Mouse (Mus musculus): Measurements from ENCODE around the gene Crtac1.

Crtac1 gene

DNA sequence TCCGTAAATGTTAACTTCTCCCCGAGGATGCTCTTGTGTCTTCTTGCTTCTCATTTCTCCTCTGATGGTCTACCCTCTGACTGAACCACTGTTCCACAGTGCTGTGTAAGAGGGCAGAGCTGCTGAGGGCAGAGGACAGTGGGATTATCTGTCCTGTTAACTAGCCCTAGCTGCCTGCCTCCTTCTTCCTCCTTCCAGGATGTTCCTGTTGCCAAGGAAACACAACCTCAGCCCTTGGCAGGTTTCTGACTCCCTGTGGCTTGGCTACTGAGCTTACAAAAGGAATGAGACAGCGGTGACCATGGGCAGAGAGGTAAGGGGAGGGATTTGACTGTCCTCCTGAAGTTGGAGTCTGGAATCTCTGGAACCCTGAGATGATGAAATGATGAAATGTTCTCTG, 152.0 kb downstream of the Crtac1 start:
- DNase-seq (ENCODE audit: low spot score): no peak

DNA sequence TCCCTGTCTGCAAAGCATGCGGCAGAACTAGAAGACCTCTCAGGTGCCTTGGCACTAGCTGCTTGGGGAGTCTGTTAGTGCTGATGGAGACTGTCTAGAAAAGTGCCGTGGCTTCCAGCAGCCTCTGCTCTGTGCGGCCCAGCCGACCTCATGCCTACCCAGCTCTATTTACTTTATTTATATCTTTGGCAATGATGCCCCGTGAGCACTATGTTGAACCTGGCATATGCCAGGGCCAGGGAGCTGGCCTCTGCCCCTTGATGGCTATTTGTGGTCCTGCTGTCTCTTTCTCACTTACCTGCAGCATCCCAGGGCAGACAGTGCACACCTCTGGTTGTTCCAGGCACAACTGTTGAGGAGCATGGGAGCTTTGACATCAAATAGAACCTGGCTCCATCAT, 153.1 kb downstream of the Crtac1 start:
- no peak for DNase-seq (ENCODE audit: low spot score)

DNA sequence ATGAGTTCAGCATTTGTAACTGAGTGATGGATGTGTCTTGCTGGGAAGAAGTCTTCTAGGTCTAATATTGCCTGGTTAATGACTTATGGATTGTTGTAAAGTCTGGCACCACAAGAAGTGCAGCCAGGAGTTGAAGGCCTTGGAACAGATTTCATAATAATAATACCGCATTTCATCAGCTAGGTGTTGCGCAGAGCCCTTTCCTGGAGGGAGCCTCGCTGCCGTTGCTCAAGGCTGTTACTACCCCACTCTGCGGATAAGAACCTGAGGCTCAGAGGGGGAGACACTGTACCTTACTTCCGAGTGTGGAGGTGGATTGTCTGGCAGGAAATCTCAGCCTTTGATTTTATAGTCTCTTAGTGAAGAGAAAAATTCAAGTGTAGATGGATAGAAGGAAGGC, 154.3 kb downstream of the Crtac1 start:
- DNase-seq (ENCODE audit: low spot score): no peak

DNA sequence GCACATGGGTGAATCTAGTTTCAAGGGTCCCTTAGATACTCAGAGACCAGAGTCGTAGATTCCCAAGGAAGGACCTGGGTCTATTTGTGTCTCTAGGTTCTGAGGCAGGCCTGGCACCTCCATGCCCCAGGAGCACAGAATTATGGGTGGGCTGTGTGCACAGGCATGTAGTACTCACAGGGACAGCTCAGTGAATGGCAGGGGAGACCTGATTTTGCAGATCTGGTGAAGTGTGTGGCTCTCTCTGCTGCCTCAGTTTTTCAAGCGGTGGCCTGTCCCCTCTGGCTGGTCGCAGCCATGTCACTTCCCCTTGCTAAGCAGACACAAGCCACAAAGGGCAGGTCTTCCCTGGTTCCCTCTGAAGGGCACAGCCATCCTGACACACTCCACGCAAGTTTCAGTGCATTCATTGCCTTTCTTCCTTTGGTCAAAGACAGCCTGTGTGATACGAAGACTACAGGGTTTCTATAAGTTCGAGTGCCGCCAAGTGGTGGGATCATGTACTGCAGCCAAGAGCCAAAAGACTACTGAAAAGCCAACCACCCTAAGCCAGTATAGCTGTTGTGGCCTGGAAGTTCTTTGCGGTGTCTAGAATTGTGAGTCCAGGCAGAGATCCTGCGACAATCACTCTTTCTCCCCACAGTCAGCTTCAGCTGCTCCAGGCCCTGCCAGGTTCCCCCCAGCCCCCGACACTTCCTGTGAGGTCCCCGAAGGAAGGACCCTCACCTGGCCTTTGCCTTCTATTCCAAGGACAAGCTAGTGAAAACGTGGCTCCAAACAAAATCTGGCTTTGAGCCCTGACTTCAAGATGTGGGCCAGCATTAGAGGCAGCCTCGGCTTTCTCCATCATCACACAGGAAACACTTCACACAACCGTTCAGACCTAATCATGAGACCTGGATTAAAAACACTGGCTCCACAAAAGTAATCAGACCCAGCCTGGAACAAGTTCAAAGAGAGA, 159.3 kb downstream of the Crtac1 start:
- peak; percentile 72 for DNase-seq (ENCODE audit: low spot score)

DNA sequence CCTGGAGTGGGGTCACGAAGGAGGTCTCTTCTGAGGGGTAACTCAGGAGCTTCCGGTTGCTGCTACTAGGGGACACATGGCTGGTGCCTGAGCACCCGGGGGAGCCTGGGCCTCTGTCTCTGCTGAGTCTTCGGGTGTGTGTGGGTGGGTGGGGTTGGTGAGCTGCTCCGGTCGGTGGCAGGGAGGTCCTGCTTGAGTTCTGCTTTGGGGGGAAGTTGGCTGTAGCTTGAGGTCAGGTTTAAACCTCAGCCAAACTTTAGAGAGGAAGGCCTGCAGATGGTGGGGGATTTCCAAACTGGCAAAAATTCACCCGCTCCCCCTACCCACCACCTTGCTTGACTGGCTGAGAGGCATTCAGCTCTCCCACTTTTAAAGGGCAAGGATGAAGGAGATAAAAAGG, 160.4 kb downstream of the Crtac1 start:
- no peak for DNase-seq (ENCODE audit: low spot score)

DNA sequence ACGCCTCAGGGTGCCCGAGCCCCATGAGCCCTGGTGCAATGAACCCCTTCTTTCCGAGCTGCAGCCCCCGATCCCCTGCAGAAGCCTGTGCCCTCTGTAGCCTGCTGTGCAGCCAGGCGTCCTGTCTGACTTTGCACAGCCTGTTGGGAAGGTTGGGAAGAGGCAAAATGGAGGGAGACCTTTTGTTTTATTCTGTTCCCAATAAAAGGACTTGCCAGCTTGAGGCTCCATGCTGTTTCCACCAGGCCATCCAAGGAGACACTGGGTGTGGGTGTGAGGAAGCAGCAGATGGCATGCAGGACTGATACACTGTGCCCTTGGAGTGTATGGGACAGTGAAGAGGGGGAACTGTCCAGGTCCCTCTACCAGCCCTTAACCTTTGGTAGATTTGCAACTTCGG, 161.5 kb downstream of the Crtac1 start:
- DNase-seq (ENCODE audit: low spot score): no peak

DNA sequence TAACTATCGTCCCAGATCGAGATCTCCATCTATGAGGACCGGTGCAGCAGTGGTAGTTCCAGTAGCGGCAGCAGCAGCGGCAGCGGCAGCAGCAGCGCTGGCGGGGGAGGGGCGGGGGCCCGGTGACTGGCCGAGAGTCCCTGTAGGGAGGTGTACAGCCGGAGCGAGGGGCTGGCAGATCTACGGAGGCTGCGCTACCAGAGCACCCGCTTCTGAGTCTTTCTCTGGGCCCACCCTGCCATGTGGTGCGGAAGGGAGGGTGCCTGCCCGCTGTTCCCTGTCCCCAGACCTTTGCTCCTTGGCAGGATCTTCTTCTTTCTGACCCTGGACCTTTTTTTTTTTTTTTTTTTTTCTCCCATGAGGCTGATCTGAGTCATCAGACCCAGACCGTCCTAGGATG, 163.2 kb downstream of the Crtac1 start:
- DNase-seq (ENCODE audit: low spot score): no peak

DNA sequence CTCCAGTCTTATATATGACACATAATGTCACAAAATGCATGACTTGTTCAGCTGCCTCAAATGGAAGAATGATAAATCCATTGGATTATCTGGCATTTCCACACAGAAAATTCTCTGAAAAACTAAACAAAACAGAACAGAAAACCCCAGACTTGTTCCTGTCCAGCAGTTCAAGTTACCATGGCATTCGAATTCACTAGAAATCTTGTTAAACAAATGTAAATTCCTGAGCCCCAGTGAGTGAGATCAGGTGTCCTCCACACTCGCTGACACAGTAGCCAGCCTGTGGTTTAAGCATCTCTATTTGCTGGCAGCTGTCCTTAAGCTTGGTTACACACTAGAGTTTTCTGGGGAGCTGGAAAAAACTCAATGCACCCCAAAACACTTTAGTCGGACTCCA, 168.1 kb downstream of the Crtac1 start:
- no peak for DNase-seq (ENCODE audit: low spot score)

DNA sequence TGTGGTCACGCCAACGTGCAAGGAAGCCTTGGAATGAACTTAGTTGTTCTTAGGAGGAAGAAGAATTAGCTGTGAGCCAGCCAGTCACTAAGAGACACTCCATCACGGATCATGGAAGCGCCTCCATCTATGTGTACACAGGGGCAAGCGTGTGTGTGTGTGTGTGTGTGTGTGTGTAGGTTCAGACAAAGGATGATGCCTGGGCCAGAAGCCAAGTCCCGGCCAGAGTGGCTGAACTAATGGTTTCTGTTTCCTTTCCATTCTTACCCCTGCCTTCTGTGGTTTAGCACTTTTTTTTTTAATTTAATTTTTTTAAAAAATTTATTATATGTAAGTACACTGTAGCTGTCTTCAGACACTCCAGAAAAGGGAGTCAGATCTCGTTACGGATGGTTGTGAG, 171.1 kb downstream of the Crtac1 start:
- no peak for DNase-seq (ENCODE audit: low spot score)

DNA sequence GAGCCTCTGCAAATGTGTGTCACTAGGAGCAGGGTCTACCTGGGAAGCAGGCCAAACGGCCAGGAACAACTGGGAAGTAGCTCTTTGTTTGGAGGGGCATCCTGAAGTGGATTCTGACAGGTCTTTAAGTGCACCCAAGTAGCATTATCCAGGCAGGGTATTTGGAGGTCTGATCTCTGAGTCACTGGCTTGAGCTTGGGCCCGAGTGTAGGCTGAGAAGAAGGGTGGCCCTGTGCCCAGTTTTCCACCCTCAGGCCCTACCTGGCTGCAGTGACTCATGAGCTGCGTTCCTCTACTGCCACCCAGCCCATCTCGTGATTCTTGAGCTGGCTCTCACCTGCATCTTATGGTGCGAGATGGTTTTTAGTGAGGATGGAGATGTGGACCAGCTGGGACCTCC, 173.0 kb downstream of the Crtac1 start:
- DNase-seq (ENCODE audit: low spot score): no peak

DNA sequence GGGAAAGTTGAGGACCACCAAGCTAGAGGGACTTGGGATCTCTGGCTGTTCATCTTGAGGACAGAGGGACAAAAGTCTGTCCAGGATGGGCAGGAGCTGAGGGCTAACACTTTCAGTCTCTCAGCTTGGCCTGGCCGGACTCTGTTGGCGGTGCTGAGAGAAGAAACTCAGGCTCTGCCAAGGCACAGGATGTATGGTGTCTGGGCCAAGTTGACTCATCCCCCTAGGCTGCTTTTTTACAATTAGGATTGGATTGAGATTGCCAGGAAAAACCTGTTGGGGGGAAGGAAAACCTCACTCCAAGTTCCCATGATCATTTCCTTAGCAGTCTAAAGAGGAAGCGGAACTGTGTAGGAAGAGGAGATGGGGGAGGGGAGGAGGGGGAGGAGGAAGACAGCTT, 173.6 kb downstream of the Crtac1 start:
- no peak for DNase-seq (ENCODE audit: low spot score)

DNA sequence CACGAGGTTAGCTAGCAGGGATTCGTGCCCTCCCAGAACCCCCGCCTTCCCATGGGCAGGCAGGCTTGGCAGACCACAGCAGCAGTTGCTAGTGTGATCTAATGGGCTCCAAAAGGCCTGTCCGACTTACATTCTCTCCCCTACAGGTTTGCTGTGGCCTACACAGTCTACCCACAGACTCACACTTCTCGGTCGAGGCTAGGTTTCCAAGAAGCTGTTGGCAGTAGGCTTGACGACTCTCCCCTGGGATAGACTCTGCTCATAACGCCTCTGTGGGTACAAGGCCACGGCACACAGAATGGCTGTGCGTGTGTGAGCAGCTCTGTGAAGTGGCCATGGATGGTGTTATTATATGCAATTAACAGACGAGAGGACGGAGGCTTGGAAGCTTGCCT, 174.3 kb downstream of the Crtac1 start:
- no peak for DNase-seq (ENCODE audit: low spot score)

DNA sequence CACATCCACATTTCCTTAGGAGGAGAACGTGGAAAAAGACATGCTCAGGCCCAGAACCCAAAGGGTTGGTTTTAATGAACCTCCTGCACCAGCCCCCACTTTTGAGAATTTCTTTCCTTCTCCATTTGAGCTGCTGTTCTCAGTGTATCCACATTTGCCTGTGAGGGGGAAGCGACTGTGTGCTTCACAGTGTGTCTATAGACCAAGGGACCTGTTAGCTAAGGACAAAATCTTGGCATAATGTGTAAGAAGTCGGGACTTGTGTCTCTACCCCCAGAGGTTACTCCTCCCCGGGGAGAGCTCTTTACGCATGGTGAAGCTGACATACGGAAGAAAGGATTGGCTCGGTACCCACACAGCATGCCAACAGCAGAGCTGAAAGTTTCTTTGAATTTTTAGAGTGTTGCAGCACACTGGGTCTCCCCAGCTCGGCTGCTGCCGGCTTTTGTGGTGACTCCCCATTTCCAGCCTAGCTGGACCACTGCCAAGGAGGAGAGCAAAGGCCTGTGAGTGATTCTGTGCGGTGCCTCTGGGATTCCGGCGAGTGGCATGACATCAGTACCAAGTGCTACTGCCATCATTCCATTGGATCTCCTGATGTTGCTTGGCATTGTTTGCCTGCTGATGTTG, 174.9 kb downstream of the Crtac1 start:
- no peak for DNase-seq (ENCODE audit: low spot score)

DNA sequence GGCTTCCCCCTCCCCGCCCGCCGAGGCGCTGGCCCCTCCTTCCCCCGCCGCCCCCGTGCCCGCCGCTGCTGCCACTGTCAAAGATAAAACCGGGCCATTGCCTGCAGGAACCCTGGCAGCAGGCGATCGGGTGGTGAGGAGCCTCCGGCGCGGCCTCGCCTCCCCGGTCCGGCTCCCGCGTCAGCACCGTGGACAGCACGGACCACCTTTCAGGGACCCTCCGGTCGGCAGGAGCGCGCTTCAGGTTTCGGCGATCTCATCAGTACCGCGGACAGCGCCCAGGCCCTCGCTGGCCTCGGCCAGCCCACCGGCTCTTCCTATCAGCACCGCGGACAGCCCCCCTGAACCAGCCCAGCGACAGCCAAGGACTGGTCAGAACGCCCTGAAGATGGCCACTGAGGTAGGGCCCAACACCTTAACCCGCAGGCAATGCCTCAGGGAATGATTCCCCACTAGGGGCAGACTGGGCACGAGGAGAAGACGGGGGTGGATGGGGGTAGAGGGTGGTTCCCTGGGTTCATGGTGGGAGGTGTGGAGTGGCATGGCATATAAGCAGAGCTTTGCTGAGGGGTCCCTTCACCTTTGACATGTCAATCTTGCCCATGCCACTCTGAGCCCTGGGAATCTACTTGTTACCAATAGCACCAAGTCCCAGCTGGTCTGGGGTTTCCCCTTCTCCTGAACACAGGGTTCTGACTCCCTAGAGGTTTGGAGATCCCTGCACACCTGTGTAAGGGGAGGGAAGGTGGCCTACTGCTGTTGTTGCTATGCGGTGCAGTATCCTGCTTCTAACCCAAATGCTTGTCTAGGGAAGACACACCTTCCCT, 175.6 kb downstream of the Crtac1 start:
- peak; percentile 62 for DNase-seq (ENCODE audit: low spot score)

DNA sequence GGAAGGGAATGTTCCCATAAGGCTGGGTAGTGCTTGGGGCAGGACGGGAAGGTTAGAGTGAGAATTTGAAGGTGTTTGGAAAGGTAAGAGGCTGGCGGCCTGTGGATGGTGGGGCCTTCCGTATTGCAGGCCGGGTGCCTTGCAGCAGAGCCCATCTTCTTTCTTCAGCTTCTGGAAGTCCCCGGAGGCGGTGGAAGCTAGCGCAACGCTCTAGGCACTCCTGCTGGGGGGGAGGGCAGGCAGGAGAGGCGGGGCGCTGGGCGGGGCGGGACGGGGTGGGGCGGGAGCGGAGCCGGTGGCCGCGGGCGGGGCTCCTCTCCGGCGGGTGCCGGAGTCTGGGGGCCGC, 176.2 kb downstream of the Crtac1 start:
- DNase-seq (ENCODE audit: low spot score): no peak

DNA sequence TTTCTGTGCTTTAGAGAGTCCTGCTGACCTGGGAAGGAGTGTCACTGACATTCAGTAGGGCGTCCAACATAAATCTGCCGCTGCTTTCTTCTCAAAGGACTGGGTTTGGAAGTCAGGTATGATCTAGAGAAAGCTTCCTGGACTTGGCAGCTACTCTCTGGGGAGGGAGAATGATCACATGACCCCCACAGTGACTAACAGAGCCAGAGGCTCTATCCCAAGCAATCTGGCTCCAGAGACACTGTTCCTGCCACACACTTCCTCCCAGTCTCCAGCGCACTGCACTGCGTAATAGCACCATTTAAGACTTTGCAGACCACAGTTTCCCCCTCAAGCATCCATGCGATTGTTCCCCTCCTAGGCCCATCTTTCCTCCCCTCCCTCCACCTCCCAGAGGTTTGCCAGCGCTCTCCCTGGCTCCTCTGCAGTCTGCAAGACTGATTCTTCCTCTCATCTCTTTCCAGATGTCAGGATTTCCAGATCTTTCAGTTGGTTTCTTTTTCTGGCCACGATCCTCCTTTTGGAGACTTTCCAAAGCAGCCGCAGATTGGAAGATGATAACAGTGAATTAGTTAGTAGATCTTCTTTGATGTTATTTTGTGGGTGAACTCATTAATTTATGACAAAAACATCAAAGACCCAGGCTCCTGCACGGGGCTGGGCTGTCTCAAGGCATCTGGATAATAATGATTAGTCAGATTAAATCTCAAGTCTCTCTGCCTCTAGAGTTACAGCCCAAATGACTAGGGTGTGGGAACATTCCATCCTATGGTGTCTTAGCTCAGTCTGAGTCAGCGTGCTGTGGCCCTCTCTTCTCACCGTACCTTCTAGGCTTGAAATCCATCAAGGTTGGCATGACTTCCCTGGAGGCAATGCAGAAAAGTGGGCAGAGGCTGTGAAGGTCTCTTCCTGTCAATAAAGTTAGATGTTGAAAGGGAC, 181.3 kb downstream of the Crtac1 start:
- DNase-seq (ENCODE audit: low spot score): no peak

DNA sequence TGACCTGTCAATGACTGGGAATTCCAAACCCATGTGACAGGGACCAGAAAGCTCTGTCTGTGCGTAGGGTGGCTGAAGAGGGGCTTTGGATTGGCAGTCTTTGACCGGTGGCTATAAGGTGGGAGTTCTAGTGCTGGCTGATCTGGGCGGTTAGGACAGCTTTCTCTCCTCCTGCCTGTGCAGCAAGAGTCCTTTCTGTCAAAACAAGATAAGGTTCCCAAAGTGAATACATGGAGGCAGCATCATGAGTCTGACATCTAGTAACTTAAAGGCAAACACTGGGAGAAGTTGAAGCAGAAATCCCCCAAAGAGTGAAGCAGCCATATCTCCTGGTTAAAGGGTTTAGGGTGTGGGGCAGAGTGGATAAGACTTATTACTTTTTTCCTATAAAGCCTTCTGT, 184.1 kb downstream of the Crtac1 start, which contains the start of gene Golga7b:
Golga7b (plus strand) TSS at position 56 of the 400 bp plus-strand sequence.
- DNase-seq (ENCODE audit: low spot score): no peak

DNA sequence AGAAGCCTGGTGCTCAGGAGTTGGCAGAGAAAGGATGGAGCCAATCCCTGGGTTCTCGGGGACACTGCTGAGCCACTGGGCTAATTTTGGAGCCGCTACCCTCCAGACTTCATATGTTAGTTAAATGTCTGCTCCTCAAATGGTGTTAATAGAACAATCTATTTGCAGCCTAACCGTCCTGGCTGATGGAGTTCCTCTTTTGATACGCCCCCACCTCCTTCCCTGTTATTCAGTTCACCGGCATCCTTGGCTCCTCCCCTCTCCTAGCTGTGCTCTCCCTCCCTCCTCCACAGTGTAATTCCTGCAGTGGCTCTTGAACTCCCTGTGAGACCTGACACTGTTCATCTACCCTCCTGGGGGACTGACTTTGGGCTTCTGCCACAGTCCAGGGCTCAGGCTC, 185.0 kb downstream of the Crtac1 start:
- no peak for DNase-seq (ENCODE audit: low spot score)

DNA sequence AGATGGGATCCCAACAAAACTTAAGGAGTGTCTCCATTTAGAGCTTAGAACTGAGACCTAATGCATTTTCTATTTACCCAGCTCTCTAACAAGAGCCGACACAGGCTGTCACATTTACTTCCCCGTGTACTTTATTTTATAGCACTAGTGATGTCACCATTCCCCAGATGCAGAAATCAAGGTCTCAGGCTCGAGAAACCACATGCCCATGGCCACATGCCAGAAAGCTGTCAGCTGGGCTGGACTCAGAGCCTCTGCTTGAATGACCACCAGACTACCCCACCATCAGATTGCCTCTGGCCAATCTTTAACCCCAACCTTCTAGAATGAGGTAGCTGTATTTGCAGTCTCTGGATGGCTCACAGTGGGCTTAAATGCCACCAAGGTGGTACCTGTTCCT, 188.2 kb downstream of the Crtac1 start:
- DNase-seq (ENCODE audit: low spot score): no peak

DNA sequence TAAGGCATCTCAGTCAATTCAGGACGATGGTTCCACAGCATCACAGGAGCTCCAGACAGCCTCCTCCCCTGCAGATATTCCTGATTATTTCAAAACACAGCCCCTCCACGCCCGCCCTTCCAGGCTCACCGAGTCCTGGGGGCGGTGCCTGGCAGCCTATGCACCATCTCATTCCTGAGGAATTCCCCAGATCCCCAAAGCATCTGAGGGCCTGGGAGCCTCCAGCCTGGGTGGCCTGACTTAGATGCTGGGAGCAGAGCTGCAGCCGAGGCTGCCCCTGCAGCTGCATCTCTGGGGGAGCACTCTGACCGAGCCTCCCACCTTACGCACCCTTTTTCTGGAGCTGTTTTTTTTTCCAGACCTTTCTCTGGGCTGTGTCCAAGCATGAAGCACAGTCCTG, 190.7 kb downstream of the Crtac1 start:
- DNase-seq (ENCODE audit: low spot score): no peak

DNA sequence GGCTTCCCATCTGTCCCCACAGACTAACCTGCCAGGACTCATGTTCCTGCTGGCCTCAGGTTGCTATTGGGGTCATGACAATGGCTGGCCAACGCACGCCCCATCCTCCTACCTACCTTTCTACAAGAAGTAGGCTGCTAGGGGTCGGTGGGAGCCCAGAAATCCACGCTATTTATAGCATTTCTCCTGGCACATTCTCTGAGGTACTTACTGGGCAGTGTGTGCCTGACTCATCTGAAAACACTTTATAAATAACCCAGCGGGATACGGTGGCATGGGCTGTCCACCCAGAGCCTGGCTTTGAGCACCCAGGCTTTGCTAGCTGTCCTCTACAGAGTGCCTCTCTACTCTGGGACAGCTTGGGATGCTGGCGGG, 193.3 kb downstream of the Crtac1 start:
- DNase-seq (ENCODE audit: low spot score): no peak

All from urinary bladder, postnatal 25 days (tissue).